Mouse (Mus musculus) liver, adult 2 months (tissue): ENCODE data around the gene Acsm2. TPM values are rescaled to one million over a fixed set of nuclear protein-coding genes. Genes with fewer than 3 reads are reported as not detected.

Experiments
- DNase-seq: peaks from one replicate; pipeline ENCODE4 v3.0.0-alpha.2; 2011; ENCODE audit warnings: low read depth, low spot score; ENCODE audit errors: extremely low read depth
- H3K27ac ChIP-seq: fragments of 200-500 bp; replicated peaks from 2 replicates; pipeline ENCODE4 v1.5.1; 2012; ENCODE audit warnings: low read depth, mild to moderate bottlenecking, control low read depth, inconsistent platforms, low read length; ENCODE audit not compliant: insufficient read depth
- H3K27me3 ChIP-seq: fragments of 200-500 bp; 2 replicates; pipeline ENCODE4 v1.6.1; 2012; ENCODE audit warnings: mild to moderate bottlenecking, moderate library complexity, low read length, inconsistent platforms; ENCODE audit not compliant: control insufficient read depth, insufficient read depth
- H3K36me3 ChIP-seq: fragments of 200-500 bp; 2 replicates; pipeline ENCODE4 v1.6.1; 2012; ENCODE audit warnings: low read length, inconsistent platforms; ENCODE audit not compliant: control insufficient read depth, insufficient read depth
- H3K4me1 ChIP-seq: fragments of 200-500 bp; 2 replicates; pipeline ENCODE4 v1.6.1; 2011; ENCODE audit warnings: low read length; ENCODE audit not compliant: control insufficient read depth, insufficient read depth
- H3K4me3 ChIP-seq: fragments of 200-500 bp; 2 replicates; pipeline ENCODE4 v1.5.1; 2011; ENCODE audit warnings: low read depth, mild to moderate bottlenecking, control low read depth, low read length, moderate library complexity; ENCODE audit not compliant: insufficient read depth
- H3K79me2 ChIP-seq: fragments of 200-500 bp; 2 replicates; pipeline ENCODE4 v1.6.1; 2012; ENCODE audit warnings: inconsistent platforms, mild to moderate bottlenecking, low read length, moderate library complexity; ENCODE audit not compliant: control insufficient read depth, insufficient read depth
- H3K9ac ChIP-seq: fragments of 200-500 bp; 2 replicates; pipeline ENCODE4 v1.6.1; 2012; ENCODE audit warnings: low read depth, mild to moderate bottlenecking, control low read depth, inconsistent platforms, low read length
- CTCF ChIP-seq: fragments of 200-500 bp; IDR thresholded peaks from 2 replicates; pipeline ENCODE4 v1.5.1; 2011; ENCODE audit warnings: low read depth, low read length, control low read depth
- POLR2A ChIP-seq: fragments of 200-500 bp; IDR thresholded peaks from 2 replicates; pipeline ENCODE4 v1.6.1; 2011; ENCODE audit warnings: low read length, control low read depth; ENCODE audit not compliant: insufficient read depth; ENCODE audit errors: extremely low read depth
- WGBS: fragments of 180-500 bp; shearing (Covaris S2); methylation state at CpG from one replicate; pipeline ENCODE4 v1.1.7; 2018; 5-methylcytosine and 5-hydroxymethylcytosine counted together
- polyA plus RNA-seq: library from polyadenylated mRNA; depleted of rRNA; stranded (reverse); fragments of >200 nt; gene quantifications from 2 replicates; pipeline ENCODE4 v1.2.3, GENCODE M21; 2012
- total RNA-seq: library from RNA; depleted of rRNA; stranded (reverse); fragments of >200 nt; gene quantifications from 2 replicates; pipeline ENCODE4 v1.2.3, GENCODE M21; 2014

Acsm2 gene
- total and polyA plus RNA-seq, 2 experiments: 1.2 to 8.3 TPM

DNA sequence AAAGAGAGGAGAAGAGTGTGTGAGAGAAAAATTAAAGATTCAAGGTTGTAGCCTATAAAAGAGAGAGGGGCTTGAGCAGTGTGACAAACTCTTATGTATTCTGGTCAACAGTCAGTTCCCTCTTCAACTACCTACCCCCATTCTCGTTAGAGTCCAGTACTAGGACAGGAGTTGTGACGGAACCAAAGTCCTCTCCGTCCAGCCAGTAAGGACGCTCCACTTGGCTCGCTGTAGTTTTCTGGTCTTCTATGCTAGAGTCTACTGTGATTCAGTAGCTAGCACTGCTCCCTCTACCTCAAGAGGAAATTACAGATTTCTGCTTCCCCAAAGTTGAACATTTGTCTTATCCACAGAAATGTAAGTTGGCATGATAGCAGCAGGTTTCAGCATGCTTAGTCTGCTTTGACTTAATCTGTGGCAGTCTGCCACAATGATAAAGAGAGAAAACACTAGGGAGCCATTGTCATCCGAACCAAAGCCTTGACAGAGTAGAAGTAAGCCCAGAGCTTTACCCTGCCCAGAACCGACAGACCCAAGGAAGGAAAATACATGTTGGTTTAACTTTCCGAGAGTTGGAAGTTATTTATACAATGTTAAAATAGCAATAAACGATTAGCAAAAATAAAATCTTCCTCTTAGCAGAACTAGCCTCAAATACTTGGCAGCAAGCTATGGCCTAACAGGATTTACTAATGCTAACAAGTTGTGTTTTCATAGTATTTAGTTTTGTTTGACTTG, 52.0 kb downstream of the Acsm2 start:
- H3K9ac ChIP-seq: no peak overlapping the region
- peak; percentile 76 for DNase-seq
- TF ChIP-seq CTCF: no peak
- no peak for TF ChIP-seq POLR2A
- H3K36me3 ChIP-seq: 0 out of 2 replicates have a peak, but pooled peaks cover 2% of the 10 kb centered on the region
- 29% methylated on average over 9 of the region's 9 CpGs for WGBS
- H3K4me1 ChIP-seq: no peaks in the 10 kb centered on the region; the same call in 1 of the 2 replicates
- no peaks in the 10 kb centered on the region for H3K79me2 ChIP-seq
- H3K27me3 ChIP-seq: no peaks in the 10 kb centered on the region
- H3K4me3 ChIP-seq: no peak overlapping the region
- H3K27ac ChIP-seq: no peak overlapping the region

DNA sequence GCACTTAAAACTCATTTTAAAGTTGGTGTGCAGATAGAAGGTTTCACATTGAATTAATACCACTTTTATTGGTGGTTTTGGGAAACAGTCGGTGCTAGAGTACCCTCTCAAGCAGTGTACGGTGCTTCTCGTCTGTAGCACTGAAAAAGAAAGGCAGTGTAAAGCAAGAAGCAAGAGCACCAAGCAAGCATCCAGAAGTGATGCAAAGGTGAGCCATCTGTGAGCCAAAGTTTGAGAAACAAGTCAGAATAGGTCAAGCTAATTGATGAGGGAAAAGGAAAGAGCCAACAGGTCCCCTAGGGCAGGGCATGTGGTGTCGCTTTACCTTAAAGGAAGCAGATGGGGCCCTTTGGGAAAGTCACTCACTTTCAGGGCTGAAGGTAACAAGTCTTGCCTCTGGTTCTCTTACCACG, 52.5 kb downstream of the Acsm2 start, which contains the start of gene Acsm1:
Gene Acsm1 (plus strand): TSS at position 363 of the 413 bp plus-strand sequence.
- 67% methylated on average over 5 of the region's 5 CpGs for WGBS
- Histone ChIP-seq H3K79me2 (no peaks in the 10 kb centered on the region), H3K9ac (no peak within 1 kb of the TSS), H3K4me1 (no peaks in the 10 kb centered on the region; the same call in 1 of the 2 replicates), H3K27ac (no peak within 1 kb of the TSS), H3K36me3 (0 out of 2 replicates have a peak, but pooled peaks cover 2% of the 10 kb centered on the region), H3K27me3 (no peaks in the 10 kb centered on the region), H3K4me3 (no peak within 1 kb of the TSS)
- TF ChIP-seq CTCF: no peak
- DNase-seq: no peak

DNA sequence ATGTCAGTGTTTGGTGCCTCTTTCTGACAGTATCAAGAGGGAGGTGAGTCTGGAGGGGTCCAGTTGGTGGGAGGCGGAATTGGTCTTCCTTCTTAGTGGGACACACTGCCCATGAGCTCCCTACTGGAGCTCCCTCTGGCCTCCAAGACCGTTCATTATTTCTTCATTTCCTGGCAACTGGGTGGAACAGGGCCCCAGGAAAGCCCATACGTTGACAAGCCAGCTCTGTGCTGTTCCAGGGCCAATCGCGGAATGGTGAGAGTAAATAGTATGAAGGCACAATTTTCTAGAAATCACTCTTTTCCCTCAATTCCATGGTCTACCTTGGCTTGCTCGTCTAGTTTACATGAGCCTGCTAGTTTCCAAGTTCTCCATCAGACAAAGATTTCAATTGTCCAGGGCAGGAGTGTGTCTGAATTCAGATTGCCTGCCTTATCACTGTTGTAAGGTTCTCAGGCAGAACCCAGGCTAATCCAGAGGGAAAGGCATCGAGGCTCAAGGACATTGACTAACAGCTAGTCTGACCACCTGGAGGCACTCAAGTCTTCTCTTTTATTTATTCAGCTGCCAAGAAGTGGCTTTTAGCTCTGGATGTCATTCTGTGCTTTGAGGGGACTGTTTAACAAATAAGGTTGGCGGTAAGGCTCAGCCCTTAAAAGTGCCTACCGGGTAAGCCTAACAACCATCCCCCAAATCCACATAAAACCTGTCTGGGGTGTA, 53.8 kb downstream of the Acsm2 start:
- no peak overlapping the region for H3K9ac ChIP-seq
- H3K36me3 ChIP-seq: 0 out of 2 replicates have a peak, but pooled peaks cover 2% of the 10 kb centered on the region
- no peaks in the 10 kb centered on the region for H3K27me3 ChIP-seq
- DNase-seq: no peak
- no peak overlapping the region for H3K27ac ChIP-seq
- WGBS: 83% methylated on average over 9 of the region's 9 CpGs
- H3K79me2 ChIP-seq: no peaks in the 10 kb centered on the region
- H3K4me3 ChIP-seq: no peak overlapping the region
- TF ChIP-seq POLR2A: no peak
- no peak for TF ChIP-seq CTCF
- H3K4me1 ChIP-seq: peaks cover 2% of the 10 kb centered on the region

DNA sequence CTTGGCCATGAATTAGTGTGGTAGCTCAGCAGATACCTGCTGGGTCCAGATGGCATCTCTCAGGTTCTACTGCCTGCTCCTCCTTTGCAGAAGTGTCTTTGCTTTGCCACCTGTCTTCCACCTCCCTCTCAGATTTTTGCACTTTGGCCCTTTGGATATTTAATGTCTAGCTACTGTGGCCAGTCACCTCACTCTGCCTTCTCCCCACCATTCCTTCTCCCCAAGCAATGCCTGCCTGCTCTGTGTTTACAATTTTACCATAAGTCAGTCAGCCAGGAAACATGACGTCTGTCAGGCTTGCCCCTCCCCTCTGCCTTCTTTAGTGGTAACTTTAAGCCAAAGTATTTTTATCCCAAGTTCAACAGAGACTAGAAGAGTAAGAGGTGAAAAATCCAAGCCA, 62.4 kb downstream of the Acsm2 start:
- H3K4me1 ChIP-seq: peaks cover 11% of the 10 kb centered on the region
- WGBS: 19% methylated on average over 1 of the region's 1 CpGs
- no peak overlapping the region for H3K9ac ChIP-seq
- H3K4me3 ChIP-seq: no peak overlapping the region
- H3K27ac ChIP-seq: peak overlapping the region; percentile 99
- peaks cover 11% of the 10 kb centered on the region; the same call in 1 of the 2 replicates for H3K79me2 ChIP-seq
- no peak for DNase-seq
- TF ChIP-seq CTCF: no peak
- TF ChIP-seq POLR2A: no peak
- H3K27me3 ChIP-seq: no peaks in the 10 kb centered on the region
- H3K36me3 ChIP-seq: peaks cover 5% of the 10 kb centered on the region; the same call in 1 of the 2 replicates

DNA sequence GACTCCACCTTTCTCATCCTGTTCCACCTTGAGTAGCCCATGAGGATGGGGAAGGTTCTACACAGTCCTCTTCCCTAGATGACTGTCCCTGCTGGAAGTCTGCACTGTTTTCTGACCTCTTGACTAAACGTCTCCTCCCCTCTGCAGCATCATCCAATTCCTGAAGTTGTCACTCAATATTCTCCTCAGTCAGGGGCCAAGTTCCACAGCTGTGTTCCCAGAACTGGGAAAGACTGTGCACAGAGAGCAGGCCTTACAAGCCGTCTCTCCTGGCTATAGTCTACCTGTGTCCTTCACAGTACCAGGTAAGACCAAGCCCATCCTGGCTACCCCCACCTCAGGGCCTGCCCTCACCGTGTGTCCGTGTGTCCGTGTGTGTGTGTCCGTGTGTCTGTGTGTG, 63.5 kb downstream of the Acsm2 start:
- peaks cover 12% of the 10 kb centered on the region for H3K36me3 ChIP-seq
- no peaks in the 10 kb centered on the region for H3K27me3 ChIP-seq
- H3K27ac ChIP-seq: peak overlapping the region; percentile 99
- peak overlapping the region; percentile 97 for H3K9ac ChIP-seq
- WGBS: 24% methylated on average over 6 of the region's 6 CpGs
- H3K4me1 ChIP-seq: peaks cover 15% of the 10 kb centered on the region
- peaks cover 17% of the 10 kb centered on the region; the same call in 1 of the 2 replicates for H3K79me2 ChIP-seq
- H3K4me3 ChIP-seq: peak overlapping the region; percentile 90
- peak; percentile 94 for DNase-seq
- TF ChIP-seq POLR2A: peak; percentile 68; the same call in 1 of the 2 replicates
- no peak for TF ChIP-seq CTCF
